Mouse (Mus musculus): ENCODE measurements at regions not wholly inside any gene's neighbourhood (a gene's known extent, or its start where the extent isn't known, plus 50 kb on each side); places are given as distances from the start of the nearest gene placed in this dataset.

DNA sequence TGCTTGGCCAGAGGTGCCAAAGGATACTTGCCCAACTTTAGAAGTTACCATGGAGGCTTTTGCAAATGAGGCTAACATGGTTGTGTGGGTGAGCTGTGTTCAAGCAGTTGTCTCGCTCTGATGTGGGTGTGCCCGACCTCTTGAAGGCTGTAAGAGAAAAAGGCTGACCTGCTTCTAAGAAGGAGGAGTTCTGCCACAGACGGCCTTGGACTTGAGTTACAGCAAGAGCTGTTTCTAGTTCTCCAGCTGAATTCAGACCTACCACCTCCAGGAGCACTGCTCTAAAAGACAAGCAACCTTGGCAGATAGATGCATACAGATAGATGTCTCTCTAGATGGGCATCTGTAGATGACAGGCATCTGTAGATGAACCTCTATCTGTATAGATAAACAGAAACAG, 202.7 kb upstream of the A230072I06Rik start:
- DNase-seq, result no peak

DNA sequence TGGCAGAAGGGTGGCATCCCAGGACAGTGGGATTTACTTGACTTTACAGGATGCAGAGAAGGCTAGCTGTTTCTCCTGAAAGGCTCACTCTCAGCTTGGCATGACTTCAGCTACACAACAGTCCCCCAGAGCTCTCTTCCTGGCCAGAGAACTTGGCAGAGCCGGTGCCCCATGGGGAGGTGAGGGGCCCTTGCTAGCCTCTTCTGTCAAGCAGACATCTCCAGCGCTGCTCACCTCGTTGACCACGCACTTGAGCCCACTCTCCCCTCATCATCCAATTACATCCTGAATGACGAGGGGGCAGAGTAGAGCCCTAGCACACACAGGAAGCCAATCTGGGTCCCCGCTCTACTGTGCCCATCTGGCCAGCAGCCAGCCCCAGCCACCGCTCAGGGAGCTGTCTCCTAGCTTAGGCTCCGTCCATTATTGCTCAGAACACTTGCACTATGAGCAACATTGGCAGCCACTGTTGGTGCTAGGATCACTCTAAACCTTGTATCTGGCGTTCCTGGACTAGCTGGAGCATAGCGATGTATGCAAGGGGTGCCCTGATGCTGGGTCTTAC, 201.7 kb upstream of the A230072I06Rik start:
- peak; percentile 28 for DNase-seq

DNA sequence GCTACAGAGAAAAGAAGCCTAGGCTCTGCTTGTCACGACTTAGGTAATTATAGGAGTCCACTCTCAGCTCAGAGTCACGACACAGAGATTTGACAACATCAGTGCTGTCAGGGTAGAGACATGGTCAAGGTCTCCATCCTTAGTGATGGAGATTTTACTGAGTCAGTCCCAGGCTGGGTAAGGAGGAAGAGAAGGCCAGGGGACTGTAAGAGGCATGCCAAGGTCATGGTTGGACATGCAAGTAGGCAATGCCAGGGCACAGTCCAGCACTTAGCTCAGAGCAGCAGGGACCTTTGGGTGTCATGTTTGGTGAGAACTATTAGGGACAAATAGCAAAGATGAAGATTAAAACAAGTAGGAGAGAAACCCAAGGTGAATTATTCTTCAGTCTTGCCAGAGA, 200.7 kb upstream of the A230072I06Rik start:
- no peak for DNase-seq

DNA sequence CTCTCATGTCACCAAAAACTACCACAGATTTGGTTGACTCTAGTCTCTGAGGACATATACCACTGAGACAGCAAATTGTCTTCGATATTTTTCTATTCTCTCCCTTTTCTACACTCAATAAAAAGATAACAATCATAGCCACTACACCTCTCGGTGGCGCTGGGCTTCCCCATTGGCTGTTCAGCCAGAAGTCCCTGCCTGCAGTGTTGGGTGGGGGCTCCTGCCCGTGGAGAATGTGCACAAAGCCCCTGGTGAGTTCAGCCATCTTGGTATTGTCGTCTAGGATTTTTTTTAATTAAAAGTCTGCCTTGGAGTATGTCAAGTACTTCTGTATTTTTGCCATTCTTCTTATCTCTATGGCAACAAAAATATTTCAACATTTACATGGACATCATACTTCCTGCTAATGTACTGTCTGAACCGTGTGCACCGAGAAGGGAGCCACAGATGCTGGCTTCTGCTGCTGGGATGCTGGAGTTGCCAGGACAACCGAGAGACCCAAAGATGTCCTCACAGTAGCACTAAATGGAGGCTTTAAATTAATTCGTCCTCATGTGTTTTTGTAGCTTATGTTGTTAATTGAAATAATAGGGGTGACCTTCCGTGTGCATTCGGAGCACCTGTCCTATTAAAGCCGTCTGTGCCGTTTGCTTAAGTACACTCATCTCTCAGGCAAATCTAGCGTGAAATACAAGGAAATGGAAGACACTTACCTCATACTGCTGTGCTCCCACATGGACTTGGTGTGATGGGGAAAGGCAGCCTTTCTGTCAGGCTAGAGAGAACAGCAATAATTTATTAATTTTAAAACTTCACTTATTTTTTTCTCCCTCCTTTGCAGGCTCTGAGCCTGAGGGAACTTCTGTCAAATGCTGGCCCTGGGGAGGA, 199.7 kb upstream of the A230072I06Rik start:
- no peak for DNase-seq

DNA sequence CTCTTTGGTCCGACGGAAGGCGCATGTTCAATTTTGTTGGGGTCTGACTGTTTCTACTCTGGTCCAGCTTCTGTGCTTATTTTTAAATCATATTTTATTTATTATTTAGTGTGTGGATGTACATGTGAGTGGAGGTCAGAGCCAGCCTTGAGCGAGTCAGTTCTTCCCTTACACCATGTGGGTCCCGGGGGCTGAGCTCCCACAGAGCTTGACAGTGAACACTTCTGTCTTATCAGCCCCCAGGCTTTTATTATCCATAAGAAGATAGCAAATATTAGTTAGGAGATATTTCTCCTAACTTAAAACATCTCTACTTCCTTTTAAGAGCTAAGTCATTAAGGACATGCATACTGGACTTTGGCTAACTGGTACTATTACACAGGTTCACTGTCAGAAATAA, 197.1 kb upstream of the A230072I06Rik start:
- no peak for DNase-seq

DNA sequence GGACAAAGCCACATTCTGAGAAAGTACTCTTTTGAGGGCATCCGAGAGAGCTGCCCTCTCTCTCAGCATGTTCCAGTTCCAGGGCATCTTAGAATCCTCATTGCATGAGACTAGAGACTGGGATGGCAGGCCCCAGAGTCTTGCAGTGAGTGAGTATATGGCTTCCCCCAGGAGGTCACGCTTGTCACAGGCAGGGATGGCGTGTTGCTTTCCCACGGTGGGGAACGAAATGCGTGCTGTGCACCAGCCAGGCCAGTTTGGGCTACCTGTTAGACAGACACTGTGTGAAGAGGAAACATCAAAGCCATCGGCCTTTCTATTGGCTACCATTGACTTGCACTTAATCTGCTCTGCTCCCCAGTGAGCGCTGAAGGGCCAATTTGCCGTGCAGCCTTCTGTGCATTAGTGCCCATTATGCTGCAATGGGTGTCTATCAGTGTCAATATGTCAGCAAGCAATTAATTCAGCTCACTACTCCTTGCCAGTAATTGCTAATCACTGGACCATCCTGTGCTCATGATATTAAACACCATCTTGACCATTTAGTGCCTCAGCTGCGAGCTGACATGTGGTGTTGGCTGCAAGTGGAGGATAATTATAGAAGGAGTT, 191.3 kb upstream of the A230072I06Rik start:
- no peak for DNase-seq

DNA sequence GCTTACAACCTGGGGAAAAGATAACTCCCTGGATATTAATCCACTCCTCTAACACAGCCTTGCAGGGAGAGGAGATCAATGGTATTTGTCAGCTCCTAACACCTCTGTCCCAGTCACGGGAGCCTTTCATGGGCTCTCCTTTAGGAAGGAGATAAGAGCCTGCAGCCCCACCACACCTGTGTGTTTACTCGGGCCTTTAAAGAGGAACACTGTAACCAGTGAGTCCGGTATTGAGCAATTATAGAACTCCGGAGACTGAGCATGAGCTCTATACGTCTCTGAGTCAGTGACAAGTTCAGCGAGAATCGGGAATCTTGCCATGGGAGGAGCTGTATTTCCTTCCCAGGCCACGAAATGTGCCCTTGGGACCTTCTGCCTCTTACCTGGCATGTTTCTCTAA, 178.5 kb upstream of the A230072I06Rik start:
- DNase-seq, result no peak

DNA sequence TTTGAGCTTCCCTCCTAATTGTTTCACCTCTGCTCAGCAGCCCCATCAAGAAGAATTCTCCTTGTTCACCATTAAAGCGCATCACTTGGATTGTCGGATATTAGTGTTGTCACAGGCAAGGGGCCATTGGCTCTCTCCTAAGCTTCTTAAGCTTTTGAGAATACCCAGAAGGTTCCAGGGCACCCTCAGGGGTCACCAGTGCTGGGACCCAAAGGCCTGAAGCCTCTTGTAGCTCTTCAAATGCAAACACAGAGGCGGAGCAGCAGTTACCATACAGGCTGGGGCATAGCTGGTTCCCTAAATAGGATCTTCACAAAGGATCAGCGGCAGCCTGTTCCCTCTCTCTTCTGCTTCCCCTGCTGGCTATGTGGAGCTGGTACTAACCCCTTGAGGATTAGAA, 175.3 kb upstream of the A230072I06Rik start:
- no peak for DNase-seq

DNA sequence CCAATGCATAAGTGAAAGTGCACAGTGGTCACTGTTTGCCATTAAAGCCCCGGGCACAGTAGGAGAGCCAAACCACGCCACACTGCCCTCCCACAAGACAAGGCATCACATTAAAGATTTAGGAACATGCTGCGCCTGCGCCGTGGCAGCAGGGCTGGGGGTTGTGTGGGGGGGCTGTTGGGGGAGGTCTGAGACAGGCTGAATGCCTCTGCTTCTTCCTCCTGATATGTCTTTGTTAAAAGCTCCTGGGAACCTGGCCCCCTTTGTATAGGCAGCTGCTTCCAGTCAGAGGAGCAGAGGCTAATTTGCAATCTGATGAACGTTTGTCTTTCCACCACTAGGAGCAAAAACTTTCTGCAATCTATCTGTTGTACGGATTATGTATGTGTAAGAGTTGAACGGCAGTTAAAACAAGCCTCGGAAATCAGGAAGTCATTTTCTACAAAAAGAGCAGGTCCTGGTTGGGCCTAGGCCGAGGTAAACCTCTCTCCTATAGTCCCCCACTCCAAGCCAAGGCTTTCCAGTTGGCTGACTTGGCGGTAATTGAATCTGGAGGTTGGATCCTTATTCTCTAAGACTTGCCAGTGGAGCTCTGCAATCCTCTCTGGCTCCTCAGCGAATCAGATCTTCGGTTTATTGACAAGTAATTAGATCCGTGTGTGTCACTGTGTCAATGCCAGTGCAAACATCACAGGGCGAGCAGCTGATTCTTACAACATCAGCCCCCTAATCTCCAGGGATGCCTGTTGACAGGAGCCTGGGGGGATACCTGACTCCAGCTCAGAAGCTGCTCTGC, 173.3 kb upstream of the A230072I06Rik start:
- no peak for DNase-seq

DNA sequence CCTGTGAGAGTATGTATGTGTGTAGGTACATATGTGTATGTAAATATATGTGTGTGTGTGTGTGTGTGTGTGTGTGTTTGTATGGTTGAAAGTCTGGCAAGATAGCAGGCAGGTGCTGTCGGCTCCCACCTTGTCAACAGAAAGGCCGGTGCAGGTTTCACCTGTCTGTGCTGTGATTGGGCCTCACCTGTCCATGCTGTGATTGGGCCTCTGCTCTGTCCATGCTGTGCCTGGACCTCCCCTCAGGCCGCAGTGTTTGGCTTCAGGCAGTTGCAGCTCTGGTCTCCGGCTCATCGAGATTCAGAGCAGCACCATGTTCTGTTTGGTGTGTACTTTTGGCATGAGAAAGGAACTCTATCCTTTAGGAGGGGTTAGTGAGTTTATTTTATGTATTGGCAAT, 170.0 kb upstream of the A230072I06Rik start:
- no peak for DNase-seq

DNA sequence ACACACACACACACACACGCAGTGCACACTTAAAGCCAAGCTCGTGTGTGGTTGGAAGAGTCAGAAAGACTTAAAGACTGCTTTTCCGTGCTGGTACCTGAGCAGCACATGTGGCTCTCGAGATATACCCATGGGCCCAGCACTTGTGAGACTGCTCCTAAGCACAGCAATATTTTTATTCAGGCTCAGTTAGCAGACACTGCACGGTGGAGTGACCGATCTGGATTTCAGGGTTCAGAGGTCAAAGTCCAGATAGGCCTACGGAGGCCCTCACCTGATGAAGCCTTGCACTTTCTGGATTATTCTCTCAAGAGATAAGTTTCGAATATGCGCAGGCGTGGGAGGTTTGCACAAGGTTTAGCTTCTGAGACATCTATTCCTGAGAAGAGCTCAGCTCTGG, 167.0 kb upstream of the A230072I06Rik start:
- no peak for DNase-seq

DNA sequence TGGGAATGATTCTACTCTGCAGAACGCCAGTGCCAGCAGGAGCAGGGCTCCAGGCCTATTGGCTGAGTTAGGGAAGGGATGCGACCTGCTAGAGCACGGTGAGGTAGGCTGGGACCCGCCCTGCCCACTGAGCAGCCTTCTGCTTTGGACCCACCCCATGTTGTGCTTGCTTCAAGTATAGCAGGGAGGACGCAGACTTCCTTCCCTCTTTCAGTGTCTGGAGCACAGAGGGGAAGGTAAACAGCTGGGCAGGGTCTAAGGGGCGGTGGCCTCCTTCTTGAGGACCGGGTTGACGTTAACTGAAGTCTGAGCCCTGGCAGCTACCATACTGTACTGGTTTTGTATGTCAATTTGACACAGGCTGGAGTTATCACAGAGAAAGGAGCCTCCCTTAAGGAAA, 165.6 kb upstream of the A230072I06Rik start:
- DNase-seq, result no peak

DNA sequence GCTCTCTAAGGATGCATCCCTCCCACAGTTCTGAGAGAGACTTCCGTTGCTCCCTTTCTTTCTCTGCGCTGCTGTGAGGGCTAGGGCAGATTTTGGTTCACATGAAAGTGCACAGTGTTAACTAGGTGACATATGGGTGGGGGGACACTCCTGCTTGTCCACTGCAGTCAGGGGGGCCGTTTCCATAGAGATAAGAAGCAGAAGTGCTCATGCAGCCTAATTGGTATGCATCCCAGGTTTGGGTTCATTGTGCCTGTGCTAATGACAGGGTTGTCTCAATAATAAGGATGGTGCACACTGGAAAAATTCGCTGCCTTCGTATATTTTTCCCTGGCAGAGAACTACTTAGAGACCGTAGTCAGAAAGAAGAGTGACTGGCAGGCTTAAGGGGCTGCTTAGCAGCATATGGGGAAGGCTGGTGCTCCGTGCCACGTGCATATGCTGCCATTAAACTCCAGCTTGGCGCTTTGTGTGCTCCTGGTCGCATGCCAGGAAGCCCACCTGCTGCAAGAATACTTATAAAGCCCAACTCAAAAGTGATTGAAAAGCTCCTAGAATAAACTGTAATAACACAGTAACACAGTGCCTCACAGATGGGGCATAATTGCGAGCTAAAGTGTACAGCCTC, 152.1 kb upstream of the A230072I06Rik start:
- peak; percentile 31 for DNase-seq

DNA sequence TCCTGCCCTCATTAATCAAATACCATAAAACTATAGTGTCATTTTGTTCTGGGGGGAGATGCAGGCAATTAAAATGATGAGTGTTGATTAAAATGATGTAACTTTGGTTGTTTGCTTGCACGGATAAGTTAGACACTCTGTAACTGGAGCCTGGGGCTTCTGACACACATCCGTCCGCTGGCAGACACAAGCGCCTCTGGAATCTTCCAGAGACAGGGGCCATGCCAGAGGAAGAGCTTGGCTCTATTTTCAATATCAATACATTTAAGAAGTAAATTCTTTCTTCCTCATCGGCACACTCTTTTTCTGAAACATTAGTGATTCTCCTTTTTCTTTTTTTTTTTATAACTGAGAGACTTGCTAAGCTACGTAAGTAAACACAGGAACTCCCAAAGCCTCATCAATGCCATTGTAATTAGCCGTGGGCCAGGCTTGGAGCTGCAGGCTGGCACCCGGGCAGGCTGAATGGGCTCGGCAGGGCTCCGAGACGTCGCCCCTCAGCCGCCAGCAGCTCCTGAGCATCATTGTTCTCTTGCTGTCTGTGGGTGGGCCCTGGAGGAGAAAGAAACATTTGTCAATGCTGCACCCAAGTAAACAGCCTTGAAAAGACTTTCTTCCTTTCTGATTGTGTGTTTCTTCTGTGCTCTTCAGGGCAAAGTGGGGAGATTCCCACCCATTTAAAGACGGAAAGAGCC, 151.4 kb upstream of the A230072I06Rik start:
- DNase-seq, result peak; percentile 24

DNA sequence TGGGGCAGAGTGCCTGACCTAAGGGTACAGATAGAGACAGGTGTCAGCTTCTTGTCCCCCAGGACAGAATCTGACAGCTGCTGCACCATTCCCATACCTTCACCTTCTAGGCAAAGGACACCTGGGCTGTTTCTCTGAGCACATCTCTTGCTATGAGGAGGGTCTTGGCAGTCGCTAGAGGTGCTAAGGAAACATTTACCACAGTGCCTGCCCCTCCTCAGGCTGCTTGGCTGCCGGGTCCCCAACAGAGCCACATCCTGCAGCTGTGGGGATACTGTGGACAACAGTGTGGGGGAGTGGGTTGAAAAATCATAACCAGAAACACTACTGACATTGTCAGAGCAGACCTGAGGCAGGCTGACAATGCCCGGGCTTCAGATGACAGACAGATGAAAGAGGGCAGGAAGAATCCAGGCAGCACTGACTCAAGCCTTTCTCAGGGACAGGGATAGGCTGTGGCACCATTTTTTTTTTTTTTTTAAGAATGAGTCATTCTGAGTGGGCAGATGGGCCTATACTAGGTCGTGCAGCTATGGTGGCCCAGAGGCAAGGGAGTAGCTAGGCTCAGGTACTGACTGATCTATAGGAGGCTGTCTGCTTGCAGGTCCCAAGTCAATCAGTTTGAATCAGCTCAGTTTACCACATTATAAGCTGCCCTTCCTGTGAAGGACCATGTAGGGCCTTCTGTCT, 150.7 kb upstream of the A230072I06Rik start:
- no peak for DNase-seq

DNA sequence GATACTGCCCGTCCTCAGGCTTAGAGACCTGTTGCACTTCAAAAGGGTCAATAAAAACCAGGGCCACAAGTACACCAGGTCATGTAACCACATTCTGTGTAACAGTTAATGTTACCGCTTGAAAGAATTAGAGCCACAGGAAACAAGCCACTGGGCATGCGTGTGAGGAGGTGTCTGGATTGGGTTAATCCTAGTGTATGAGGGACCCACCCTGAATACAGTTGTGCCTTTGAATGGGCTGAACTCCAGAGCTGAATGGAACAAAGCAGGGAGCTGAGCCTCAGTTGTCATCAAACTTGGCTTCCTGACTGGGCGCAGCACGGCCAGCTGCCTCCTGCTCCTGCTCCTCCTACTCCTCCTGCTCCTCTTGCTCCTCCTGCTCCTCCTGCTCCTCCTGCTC, 148.0 kb upstream of the A230072I06Rik start:
- no peak for DNase-seq

DNA sequence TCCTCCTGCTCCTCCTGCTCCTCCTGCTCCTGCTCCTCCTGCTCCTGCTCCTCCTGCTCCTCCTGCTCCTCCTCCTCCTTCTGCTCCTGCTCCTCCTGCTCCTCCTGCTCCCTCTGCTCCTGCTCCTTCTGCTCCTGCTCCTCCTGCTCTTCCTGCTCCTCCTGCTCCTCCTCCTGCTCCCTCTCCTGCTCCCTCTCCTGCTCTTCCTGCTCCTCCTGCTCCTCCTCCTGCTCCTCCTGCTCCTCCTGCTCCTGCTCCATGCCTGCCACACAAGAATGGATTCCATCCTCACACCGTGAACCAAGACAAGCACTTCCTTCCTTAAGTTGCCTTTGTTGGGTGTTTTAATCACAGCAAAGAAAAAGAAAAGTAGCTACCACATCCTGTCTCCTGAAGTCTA, 144.4 kb upstream of the A230072I06Rik start:
- DNase-seq, result no peak

DNA sequence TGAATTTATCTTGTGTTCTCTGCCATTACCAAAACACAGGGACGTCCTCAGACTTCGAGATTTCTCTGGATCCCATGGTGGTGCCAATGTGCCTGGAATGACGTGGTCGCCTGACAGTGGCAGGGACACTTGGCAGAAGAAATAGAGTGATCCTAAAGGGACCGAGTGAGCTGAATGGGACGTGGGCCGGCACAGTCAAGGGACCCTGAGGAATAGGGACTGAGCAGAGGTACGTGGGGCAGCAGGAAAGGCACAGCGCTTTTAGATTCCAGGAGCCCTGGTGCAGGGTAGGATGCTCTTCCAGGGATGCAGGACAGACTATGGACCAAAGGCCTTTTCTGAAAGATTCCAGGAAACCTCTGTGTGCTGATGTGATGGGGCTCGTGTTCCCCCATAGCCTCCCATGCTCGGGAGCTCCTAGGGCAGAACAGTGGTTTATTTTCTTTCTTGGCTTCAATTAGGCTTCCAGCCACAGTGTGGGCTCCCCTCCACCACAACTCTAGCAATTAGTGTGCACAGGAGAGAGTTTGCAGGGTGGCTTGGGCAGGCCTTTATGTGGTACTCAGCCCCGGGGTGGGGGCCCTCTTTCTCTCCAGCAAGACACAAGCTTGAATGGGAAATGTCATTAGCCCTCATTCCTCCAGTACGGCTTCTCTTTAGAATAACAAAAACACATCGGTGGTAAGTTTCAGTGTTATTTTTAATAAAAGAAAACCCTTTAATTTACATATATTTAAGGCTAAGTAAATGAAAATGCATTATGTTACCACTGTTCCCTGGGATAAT, 143.0 kb upstream of the A230072I06Rik start:
- DNase-seq, result peak; percentile 14

DNA sequence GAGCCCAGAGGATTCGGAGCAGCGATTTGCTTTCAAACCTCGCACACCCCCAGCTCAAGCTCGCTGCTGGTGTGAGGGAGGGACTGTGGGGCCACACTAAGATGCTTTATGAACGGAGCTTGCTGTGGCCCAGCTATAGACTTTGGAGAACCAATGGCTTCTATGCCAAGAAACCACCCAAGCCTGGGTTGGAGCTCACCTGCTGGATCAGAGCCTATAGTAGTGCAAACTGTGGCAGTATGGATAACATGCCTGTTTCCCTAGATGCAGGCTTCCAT, 142.5 kb upstream of the A230072I06Rik start:
- DNase-seq, result no peak

DNA sequence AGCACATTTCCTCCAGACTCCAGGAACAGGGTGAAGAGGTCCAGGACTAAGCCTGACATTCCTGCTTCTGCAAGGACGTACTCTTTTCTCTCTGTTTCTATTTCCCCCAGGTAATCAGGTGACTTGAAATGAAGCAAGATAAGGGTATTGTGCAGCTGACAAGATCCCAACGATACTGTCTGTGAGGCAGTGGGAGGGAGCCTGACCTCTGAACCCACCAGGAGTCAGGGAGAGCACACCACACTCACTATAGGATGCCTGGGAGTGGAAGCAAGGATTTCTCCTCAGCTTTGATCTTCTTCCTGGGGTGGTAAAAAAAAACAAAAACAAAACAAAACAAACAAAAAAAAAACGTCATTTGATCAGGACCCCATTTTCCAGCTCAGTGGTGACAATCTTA, 141.1 kb upstream of the A230072I06Rik start:
- DNase-seq, result no peak

DNA sequence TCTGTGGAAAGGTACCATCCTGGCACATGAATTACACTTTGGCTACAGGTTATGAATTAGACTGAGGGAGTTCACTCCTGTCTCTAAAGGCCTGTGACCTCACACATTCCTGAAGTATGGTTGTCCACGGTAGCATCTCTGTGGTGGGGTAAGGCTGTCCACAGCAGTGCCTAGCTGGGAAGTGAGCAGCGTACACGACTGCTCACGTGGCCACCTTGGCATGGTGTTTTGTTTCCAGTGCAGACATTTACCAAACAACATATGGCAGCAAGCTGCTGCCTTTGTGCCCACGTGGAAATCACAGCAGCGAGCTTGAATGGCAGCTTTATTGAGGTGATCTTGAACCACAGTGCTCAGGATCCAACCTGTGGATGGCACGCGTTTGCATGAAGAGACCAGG, 140.7 kb upstream of the A230072I06Rik start:
- no peak for DNase-seq

Measured in right cerebral cortex, postnatal 14 days (tissue).